Mouse (Mus musculus) urinary bladder, postnatal 25 days (tissue): Measurements from ENCODE around the gene Msl3.
"Not testable (repeated sequence)": the region's sequence is repeated elsewhere in the genome, so short reads cannot be mapped to it uniquely, and the experiment has no call there.

Source experiments
- DNase-seq: peaks from one replicate; pipeline ENCODE4 v3.0.0; 2022; ENCODE audit warnings: low spot score

Gene Msl3

DNA sequence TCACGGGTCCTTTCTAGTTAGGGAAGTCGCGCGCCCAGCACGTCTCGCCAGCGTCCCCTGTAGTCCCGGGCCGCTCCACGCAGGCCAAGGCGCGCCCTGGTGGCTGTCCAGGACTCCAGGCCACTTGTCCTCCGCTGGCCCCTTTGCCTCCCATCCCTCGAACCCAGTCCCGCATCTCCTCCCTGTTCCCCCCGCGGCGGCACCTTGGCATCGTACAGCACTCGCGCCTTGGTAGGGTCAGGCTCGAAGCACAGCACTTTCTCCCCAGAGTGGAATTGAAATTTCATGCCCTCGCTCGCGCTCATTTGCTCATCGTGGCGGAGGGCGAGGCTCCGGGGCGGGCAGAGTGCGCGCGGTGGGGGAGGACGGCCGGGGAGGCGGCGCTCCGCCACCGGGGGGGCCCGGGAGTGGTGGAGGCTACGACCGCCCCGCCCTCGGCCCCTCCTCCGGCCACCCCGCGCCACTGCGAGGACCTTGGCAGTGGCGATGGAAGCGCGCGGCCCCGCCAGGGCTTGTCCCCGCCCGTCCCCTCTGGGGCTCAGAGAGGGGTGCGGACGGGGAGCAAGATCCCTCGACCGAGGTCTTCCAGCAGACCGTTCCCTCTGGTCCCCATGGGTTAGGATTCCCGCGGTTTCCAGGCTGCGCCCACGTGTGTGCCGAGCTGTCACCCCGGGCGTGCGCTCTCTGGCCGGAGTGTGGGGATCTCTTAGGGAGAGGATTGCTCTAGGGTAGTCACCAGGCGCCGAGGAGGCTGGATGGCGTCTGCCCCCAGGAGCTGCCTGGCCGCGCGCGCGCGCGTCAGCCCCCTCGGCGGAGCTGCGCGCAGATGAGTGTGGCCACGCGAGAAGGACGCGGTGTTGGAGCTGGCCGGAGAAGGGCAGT, at the start of gene Msl3:
Msl3 (minus strand) TSS at position 374 of the 882 bp plus-strand sequence.
- DNase-seq = peak; percentile 81

DNA sequence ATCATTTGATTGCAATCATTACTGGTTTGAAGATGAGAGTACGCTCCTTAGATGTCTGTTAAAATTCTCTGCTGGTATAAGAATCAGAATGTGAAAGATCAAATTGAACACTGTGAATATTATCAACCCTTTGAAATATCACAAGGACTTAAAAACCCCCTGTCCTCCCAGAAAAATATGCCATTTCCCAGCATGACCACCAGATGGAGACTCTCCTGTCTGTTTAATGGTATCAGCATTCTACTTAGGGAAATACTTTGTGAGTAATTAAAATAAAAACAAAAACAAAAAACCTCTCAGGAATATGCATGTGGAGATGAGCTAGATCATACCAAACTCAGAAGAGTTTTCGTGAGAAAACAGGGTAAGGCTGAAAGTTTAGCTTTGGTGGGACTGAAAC, 44.3 kb upstream of the Msl3 start:
- DNase-seq = no peak

DNA sequence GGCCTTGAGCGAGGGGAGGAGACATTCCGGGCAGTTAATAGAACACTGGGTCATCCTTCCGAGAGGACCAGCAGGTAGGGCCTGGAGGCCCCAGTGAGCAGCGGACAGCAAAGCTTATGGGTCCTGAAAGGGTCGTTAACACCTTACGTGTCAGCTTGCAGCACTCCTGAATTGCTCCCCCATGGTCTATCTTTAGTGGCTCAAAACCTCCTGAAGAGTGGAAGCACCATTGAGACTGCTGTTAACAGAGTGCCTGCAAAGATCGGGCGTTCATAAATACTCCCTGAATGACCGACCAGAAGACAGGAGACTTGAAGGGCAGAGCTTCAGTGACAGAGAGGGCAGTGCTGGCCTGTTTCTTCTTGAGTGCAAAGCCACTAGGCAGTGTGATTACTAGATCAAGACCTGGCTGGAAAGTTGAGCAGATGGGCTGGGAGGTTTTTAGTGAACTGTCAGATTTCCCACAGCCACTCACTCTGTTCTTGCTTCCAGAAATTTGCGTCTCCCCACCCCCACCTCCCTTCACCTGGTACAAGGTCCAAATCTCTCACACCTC, 787 bp upstream of the Msl3 start:
- DNase-seq = no peak

DNA sequence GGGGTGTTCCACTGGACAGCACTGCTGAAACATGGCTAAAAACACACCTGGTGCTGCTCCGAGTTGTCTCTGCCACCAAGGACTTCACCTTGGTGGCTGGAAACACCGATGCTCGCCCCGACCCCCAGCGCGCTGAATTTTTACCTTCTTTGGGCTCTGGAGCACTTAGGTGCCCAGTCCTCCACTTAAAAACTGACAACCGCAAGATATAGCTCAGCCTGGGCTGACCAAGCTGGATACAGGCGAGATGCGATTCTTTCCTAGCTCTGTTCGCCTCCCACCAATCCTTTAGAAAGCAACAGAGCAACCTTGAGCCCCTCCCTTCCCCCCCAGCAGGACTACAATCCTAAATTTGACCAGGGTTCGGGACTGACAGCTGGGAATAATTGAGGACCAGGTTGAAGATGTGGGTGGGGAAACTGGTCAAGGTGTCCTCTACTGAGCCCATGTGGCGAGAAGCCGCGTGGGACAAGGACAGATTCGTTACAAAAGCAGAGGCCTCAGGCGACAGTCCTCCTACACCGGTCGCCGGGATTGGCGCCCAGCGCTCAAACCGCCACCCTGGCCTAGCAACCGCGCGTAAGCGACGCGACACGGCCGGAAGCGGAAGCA, 679 bp downstream of the Msl3 start:
- no peak for DNase-seq

DNA sequence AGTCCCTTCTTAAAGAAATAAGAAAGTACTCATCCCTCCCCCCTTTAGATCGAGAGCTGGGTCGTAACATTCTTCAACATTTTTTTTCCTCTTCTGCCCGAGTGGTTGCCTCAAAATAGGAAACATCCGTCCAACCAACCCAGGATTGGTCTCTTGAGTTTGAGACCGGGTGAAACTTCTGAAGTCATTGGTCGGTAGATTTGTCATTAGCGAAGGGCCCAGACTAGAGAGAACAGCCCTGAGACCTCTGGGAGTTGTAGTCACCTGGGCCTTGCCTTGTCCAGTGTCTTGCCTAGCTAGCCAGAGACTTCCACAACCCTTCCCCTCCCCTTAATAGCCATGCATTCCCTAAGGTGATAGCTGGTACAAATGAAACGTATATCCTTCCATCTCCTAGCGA, 1.3 kb downstream of the Msl3 start:
- DNase-seq = peak; percentile 15

DNA sequence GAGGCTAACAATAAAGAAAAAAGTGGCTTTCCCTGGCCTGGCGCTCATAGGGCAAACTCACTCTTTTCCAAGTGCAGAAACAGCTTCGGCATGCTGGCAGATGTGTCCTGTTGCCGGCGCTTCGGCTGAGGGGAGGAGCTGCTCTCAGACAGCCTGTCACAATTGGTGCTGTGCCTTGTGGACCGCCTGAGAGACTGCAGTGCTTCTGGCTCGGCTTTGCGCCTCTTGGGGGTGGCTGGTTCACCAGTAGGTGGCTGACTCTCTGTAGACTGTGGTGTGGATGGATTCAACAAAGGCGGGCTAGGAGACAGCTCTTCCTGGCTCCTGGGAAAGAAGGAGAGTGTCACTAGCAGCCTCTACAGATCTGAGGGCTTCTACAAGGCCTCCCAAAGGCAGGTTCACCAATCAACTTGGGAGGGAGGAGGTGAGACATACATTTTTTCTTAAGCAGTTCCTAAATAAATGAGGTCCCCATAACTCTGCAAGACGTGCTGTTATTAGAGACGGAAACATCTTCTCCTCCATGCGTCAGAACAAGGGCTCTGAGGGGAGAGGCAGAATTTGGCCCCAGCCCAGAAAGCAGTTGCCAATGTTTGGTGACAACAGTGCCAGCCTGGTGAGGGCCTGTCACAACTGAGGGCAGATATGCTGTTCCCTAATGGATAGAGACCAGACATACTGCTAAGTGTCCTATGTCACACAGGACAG, 9.6 kb downstream of the Msl3 start:
- DNase-seq = no peak

DNA sequence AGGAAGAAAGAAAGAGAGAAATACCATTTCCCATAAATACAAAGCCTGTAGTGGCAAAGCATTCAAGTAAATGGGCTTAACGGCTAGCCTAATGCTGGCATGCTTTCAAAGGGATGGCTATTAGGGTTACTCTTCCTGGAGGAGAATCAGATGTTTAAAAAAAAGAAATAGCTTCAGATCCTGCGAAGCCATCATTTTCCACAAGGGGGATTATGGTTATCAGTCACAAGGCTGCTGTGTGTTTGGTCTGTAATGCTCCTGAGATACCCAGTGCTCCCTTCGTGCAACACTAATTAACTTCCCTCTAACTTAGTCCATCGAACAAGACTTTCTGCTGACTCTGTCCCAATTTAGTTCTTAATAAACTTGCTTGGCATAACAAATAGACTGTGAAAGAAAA, 13.5 kb downstream of the Msl3 start:
- DNase-seq = no peak

DNA sequence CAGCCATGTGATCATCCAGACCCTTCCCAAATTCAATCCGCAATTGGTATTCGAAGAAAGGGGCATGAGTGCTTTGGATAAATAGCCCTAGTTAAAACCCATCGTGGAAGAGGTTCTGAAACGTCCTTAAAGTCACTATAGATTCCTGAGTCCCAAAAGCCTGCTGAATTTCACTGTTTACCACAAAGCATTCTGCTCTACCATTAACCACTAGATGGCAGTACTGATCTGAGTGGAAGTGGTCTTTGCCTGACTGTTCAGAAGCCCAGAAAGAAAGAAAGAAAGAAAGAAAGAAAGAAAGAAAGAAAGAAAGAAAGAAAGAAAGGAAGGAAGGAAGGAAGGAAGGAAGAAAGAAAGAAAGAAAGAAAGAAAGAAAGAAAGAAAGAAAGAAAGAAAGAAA, 13.9 kb downstream of the Msl3 start:
- not testable (repeated sequence) for DNase-seq

DNA sequence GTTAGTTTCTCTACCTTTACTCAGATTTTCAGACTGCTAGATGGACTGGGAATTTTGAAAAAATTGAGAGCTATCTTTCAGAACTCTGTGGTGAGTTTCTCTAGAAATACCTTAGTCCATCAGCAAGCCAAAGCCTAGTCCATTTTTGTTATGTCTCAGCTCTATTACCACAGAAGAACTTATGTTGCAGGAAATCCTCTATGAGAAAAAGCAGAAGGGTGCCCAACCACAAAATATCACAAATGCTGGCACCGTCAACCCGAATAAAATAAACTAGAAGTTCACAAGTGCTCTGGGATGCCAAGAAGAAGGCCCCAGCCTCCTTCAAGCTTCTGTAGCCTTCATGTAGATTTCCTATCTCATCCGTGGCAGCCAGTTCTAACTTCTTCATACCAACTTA, 14.4 kb downstream of the Msl3 start:
- no peak for DNase-seq

DNA sequence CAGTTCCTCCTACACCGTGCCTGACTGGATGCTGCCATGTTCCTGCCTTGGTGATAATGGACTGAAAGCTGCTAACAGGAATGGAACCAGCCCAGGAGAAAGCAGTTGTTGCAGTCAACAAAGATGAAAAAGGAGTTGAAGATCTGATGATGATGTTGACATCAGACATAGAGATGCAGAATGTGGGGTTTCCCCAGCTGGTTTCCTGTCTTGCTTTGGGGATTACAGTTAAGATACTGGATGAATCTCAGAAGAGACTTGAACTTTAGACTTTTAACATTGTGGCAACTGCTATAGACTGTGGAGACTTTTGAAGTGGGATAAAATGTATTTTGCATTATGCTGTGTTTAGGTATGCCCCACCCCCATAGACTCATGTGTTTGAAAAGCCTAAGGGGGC, 15.9 kb downstream of the Msl3 start:
- no peak for DNase-seq

DNA sequence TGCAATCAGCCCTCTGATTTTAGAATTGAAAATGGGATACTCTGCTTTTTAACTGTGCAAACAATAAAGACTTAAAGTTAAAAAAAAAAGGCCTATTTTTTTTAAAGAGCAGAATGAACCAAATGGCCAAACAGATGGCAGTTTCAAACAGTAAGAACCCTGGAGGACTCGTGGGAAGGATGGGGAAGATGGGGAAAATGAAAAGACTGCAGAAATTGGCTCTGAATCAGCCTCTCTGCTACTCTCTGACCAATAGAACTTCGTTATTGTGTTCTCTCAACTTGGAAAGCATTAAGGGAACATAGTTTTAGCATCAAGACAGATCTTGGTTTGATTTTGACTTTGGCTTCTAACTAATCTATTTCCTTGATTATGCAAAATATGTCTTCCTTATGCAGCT, 24.4 kb downstream of the Msl3 start:
- DNase-seq = no peak

DNA sequence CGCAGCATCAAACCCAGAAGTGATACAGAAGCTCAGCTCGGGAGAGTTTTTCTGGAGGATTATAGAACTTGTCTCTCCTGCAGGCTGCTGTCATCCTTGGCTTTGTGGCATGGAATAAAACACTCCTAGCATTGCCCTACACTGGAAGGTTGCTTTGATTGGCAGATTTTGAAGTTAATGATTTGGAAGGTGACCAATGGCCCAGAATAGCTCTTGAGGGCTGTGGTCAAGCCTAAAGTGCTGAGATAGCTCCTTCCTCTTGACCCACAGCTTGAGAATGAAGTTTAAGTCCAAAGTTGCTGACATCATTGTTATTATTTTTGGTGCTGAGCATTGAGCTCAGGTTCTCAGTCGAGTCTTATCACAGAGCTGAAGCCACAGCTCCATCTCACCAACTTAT, 26.0 kb downstream of the Msl3 start:
- no peak for DNase-seq

DNA sequence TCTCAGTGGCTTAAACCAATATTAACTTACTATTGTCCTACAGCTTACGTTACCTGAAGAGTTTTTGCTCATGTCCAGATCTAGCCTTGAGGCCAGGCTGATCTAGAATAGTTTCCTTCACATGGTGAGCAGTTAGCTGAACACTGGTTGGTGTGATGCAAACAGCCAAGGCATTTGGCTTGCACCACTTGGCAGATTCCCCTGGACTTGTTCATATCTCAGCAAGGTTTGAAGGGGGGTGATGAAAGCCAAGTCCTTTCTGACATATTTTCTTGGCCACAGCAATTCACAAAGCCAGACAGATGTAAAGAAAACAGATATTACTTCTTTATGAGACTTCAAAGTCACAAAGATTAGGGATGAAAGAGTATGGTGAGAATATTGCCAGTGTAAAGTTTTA, 30.2 kb downstream of the Msl3 start:
- DNase-seq = no peak

DNA sequence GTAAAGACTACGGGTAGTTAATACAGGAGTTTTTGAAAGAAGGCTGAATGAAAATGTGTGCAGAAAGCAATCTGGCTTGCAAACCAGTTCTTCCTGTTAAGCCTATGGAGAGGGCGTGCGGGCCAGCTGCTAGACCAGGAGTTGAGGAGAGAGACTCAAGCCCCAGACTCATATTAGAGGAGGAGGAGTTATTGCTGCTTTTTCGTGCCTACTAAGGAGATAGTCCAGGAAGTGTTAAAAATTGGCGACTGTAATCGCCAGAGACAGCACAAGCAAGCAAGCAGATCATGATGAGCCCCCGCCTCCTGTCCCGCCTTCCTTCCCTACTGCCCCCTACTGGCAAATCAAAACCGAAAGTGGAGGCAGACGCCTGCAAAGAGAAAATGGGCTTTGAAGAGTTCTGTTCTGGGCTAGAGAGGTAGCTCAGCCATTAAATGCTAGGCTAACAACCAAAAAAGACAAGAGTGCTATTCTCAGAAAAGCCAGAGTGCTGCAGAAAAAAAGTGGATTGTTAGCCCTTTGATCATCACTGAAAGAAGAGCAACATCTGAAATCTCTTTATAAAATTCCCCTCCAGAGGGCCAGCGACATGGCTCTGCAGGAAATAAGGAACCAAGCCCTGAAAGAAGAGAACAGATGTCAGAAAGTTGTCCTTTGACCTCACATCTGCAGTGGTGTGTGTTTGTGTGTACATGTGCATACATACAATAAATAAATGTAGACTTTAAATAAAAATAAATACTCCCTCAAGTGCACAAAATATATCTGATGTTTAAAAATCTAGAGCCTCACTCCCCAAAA, 33.9 kb downstream of the Msl3 start:
- DNase-seq = peak; percentile 52
